Mouse (Mus musculus) lung, embryonic 14.5 days (tissue): ENCODE results near the gene Pspn. TPM values are rescaled to one million over a fixed set of nuclear protein-coding genes. Genes with fewer than 3 reads are reported as not detected.

Experiments used
- ATAC-seq: fragments of 200-750 bp; cut with Nextera tagmentation; 2 replicates; pipeline ENCODE4 v1.8.0; 2017; ENCODE audit warnings: mild to moderate bottlenecking, moderate TSS enrichment, moderate library complexity; ENCODE audit not compliant: insufficient read depth
- DNase-seq: peaks from one replicate; pipeline ENCODE4 v3.0.0-alpha.2; 2015
- H3K27ac ChIP-seq: fragments of 300-500 bp; sonication (generic); 2 replicates; pipeline ENCODE4 v1.5.1; 2014; ENCODE audit warnings: low read depth, mild to moderate bottlenecking, moderate library complexity
- H3K27me3 ChIP-seq: fragments of 300-500 bp; sonication (generic); 2 replicates; pipeline ENCODE4 v1.6.1; 2014; ENCODE audit warnings: low read length, control low read depth; ENCODE audit not compliant: insufficient read depth
- H3K36me3 ChIP-seq: fragments of 300-500 bp; sonication (generic); 2 replicates; pipeline ENCODE4 v1.6.1; 2014; ENCODE audit warnings: control low read depth; ENCODE audit not compliant: insufficient read depth
- H3K4me1 ChIP-seq: fragments of 300-500 bp; sonication (generic); 2 replicates; pipeline ENCODE4 v1.6.1; 2014; ENCODE audit warnings: antibody characterized with exemption, control low read depth; ENCODE audit not compliant: insufficient read depth
- H3K4me2 ChIP-seq: fragments of 300-500 bp; sonication (generic); 2 replicates; pipeline ENCODE4 v1.6.1; 2014; ENCODE audit warnings: mild to moderate bottlenecking
- H3K4me3 ChIP-seq: fragments of 300-500 bp; sonication (generic); 2 replicates; pipeline ENCODE4 v1.5.1; 2014; ENCODE audit warnings: low read depth, low read length
- H3K9ac ChIP-seq: fragments of 300-500 bp; sonication (generic); 2 replicates; pipeline ENCODE4 v1.6.1; 2014
- H3K9me3 ChIP-seq: fragments of 300-500 bp; sonication (generic); 2 replicates; pipeline ENCODE4 v1.6.1; 2016; ENCODE audit warnings: low read depth, low read length, control low read depth
- CTCF ChIP-seq: IDR thresholded peaks from 2 replicates; pipeline ENCODE4 v1.5.1; 2016; ENCODE audit warnings: antibody characterized with exemption, low read depth
- WGBS: fragments of 180-500 bp; shearing (Covaris S2); extraction: QIAGEN DNeasy Blood & Tissue Kit; methylation state at CpG from one replicate; pipeline ENCODE4 v1.1.7; 2014; 5-methylcytosine and 5-hydroxymethylcytosine counted together
- polyA plus RNA-seq: library from polyadenylated mRNA; unstranded; fragments of >200 nt; fragmentation: Nextera tagmentation; extraction: Ambion mirVana; gene quantifications from 2 replicates; pipeline ENCODE4 v1.2.1, GENCODE M21; 2014

The Pspn gene
- polyA plus RNA-seq, 1 experiment from 2014 or later, result 1.0 TPM

DNA sequence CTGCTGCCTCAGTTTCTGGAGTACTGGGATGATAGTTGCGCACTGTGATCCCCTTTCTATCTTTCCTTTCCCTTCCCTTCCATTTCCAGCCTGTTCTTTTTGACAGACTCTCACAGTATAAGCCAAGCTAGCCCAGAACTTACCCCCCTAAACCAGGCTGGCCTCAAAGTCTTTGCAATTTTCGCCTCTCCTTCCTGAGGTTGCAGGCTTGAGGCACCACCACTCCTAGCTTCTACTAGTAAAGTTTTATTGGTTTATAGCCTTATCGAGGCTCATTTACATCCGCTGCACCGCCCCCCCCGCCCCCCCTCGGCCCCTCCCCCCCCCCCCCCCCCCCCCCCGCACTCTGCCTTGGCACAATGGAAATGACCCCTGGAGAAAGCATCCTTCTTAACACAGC, 20.3 kb downstream of the Pspn start:
- WGBS, result 28% methylated on average over 7 of the region's 8 CpGs
- H3K4me2 ChIP-seq, result no peak overlapping the region
- ATAC-seq (no peak), DNase-seq (no peak)
- no peaks in the 10 kb centered on the region for H3K4me1 ChIP-seq
- no peaks in the 10 kb centered on the region for H3K36me3 ChIP-seq
- no peak overlapping the region for H3K27ac ChIP-seq
- TF ChIP-seq CTCF, result no peak
- no peak overlapping the region for H3K4me3 ChIP-seq
- no peaks in the 10 kb centered on the region for H3K27me3 ChIP-seq
- no peaks in the 10 kb centered on the region for H3K9me3 ChIP-seq
- no peak overlapping the region for H3K9ac ChIP-seq

DNA sequence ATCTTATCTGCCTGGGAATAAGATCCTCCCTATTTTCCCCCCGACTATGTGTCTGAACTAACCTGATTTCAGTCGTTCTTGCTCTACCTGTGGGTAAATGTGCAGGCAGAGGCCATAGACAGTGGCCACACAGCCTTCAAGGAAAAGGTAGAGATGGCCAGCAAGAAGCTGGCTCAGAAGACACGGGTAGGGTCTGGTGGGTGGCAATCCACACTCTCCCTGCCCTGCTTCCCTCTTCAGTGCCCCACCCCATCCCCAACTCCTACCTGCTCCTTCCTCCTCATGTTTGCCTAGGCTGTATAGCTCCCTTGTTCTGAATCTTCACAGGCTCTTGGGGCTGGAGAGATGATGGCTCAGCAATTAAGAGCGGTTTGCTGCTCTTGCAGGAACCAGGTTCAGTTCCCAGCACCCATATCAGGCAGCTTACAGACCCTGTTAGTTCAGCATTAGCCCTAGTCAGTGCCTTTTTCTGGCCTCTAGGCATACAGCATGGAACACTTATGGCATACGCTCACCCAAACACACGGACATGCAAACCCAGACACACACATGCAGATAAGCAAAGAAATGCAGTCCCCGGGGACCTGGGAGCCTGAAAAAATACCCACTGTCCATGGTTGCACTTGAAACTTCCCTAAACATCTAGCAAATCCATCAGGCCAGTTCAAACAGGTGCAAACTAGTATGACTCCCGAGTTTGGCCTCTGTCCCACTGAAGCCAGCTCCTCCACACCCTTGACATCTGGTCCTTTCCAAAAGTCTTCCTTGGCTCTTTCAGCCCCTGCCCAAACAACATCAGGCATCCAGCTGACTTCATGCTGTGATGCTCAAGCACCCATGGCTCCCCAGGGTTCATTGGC, 23.1 kb downstream of the Pspn start:
- no peaks in the 10 kb centered on the region for H3K27me3 ChIP-seq
- no peak for ATAC-seq
- no peak for TF ChIP-seq CTCF

GRCm38 (mm10) chr17:56975391-56975790, 24.4 kb downstream of the Pspn start:
- Histone ChIP-seq H3K9me3 (no peaks in the 10 kb centered on the region), H3K36me3 (no peaks in the 10 kb centered on the region), H3K4me3 (no peak overlapping the region), H3K27me3 (no peaks in the 10 kb centered on the region), H3K4me1 (no peaks in the 10 kb centered on the region), H3K9ac (no peak overlapping the region), H3K4me2 (no peak overlapping the region), H3K27ac (no peak overlapping the region)
- ATAC-seq (no peak), DNase-seq (no peak)
- TF ChIP-seq CTCF, result no peak
- WGBS, result 74% methylated on average over 3 of the region's 3 CpGs

More for the DNA sequence above, 23.1 kb downstream of the Pspn start:
- no peaks in the 10 kb centered on the region for H3K36me3 ChIP-seq
- no peaks in the 10 kb centered on the region for H3K4me1 ChIP-seq
- no peak for DNase-seq
- no peak overlapping the region for H3K4me2 ChIP-seq
- no peaks in the 10 kb centered on the region for H3K9me3 ChIP-seq
- no peak overlapping the region for H3K9ac ChIP-seq
- no peak overlapping the region for H3K4me3 ChIP-seq
- 63% methylated on average over 8 of the region's 8 CpGs for WGBS
- no peak overlapping the region for H3K27ac ChIP-seq

GRCm38 (mm10) chr17:56974708-56975240, 25.0 kb downstream of the Pspn start:
- no peak overlapping the region for H3K4me2 ChIP-seq
- DNase-seq, result no peak
- ATAC-seq, result no peak

GRCm38 (mm10) chr17:56973956-56974707, 25.7 kb downstream of the Pspn start:
- Histone ChIP-seq H3K9ac (no peak overlapping the region), H3K4me1 (no peaks in the 10 kb centered on the region), H3K27ac (no peak overlapping the region), H3K27me3 (no peaks in the 10 kb centered on the region), H3K9me3 (no peaks in the 10 kb centered on the region), H3K36me3 (no peaks in the 10 kb centered on the region), H3K4me2 (no peak overlapping the region), H3K4me3 (no peak overlapping the region)
- TF ChIP-seq CTCF, result no peak
- ATAC-seq (no peak), DNase-seq (no peak)
- WGBS, result 55% methylated on average over 12 of the region's 14 CpGs

More at GRCm38 (mm10) chr17:56974708-56975240, 25.0 kb downstream of the Pspn start:
- TF ChIP-seq CTCF, result no peak
- Histone ChIP-seq H3K9me3 (no peaks in the 10 kb centered on the region), H3K36me3 (no peaks in the 10 kb centered on the region), H3K27me3 (no peaks in the 10 kb centered on the region), H3K27ac (no peak overlapping the region), H3K4me3 (no peak overlapping the region), H3K9ac (no peak overlapping the region), H3K4me1 (no peaks in the 10 kb centered on the region)
- 71% methylated on average over 5 of the region's 5 CpGs for WGBS

GRCm38 (mm10) chr17:56970081-56970480, 29.7 kb downstream of the Pspn start:
- DNase-seq, result no peak

DNA sequence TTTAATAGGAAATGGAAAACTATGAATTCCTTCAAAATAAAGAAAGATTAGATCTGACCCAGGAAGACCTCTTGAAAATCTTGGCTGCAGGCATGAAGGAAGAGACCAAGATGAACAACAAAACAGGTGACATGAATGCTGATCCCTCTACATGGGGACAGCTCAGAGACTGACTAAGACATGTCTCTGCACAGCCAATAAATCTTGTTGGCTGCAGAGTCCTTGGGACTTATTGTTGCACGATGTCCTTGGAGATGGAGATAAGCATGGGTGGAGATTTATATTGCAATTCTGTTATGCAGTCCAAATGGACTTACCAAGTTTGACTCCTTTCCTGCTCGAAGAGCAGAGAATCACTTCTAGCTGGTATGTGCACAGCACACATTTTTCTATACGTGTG, 30.5 kb downstream of the Pspn start:
- DNase-seq, result no peak
- WGBS, result 43% methylated on average over 3 of the region's 3 CpGs
- Histone ChIP-seq H3K4me2 (no peak overlapping the region), H3K9ac (no peak overlapping the region), H3K27me3 (no peaks in the 10 kb centered on the region), H3K27ac (no peak overlapping the region), H3K4me1 (no peaks in the 10 kb centered on the region), H3K9me3 (no peaks in the 10 kb centered on the region), H3K4me3 (no peak overlapping the region), H3K36me3 (no peaks in the 10 kb centered on the region)
- ATAC-seq, result no peak
- TF ChIP-seq CTCF, result no peak

More at GRCm38 (mm10) chr17:56970081-56970480, 29.7 kb downstream of the Pspn start:
- no peak for TF ChIP-seq CTCF
- Histone ChIP-seq H3K9me3 (no peaks in the 10 kb centered on the region), H3K4me3 (no peak overlapping the region), H3K36me3 (no peaks in the 10 kb centered on the region), H3K4me2 (no peak overlapping the region), H3K4me1 (no peaks in the 10 kb centered on the region), H3K27ac (no peak overlapping the region), H3K9ac (no peak overlapping the region), H3K27me3 (no peaks in the 10 kb centered on the region)
- WGBS, result 57% methylated on average over 5 of the region's 5 CpGs
- ATAC-seq, result no peak
